Mouse (Mus musculus) hindbrain, embryonic 13.5 days (tissue): Measurements from ENCODE around the gene Dusp16. TPM values are rescaled to one million over a fixed set of nuclear protein-coding genes. Genes with fewer than 3 reads are reported as not detected.

Experiments used
- ATAC-seq: fragments of 200-750 bp; cut with Nextera tagmentation; 2 replicates; pipeline ENCODE4 v1.8.0; 2017; ENCODE audit warnings: moderate TSS enrichment; ENCODE audit not compliant: low FRiP score
- H3K27ac ChIP-seq: fragments of 300-500 bp; sonication (generic); 2 replicates; pipeline ENCODE4 v1.5.1; 2015; ENCODE audit warnings: inconsistent platforms, mild to moderate bottlenecking, moderate library complexity
- H3K27me3 ChIP-seq: fragments of 300-500 bp; sonication (generic); 2 replicates; pipeline ENCODE4 v1.6.1; 2015; ENCODE audit warnings: mild to moderate bottlenecking, inconsistent platforms
- H3K36me3 ChIP-seq: fragments of 300-500 bp; sonication (generic); 2 replicates; pipeline ENCODE4 v1.6.1; 2015; ENCODE audit warnings: mild to moderate bottlenecking, inconsistent platforms
- H3K4me1 ChIP-seq: fragments of 300-500 bp; sonication (generic); replicated peaks from 2 replicates; pipeline ENCODE4 v1.6.1; 2015; ENCODE audit warnings: inconsistent platforms
- H3K4me2 ChIP-seq: fragments of 300-500 bp; sonication (generic); 2 replicates; pipeline ENCODE4 v1.6.1; 2015; ENCODE audit warnings: inconsistent platforms, mild to moderate bottlenecking, moderate library complexity
- H3K4me3 ChIP-seq: fragments of 300-500 bp; sonication (generic); 2 replicates; pipeline ENCODE4 v1.5.1; 2015; ENCODE audit warnings: mild to moderate bottlenecking, inconsistent platforms
- H3K9ac ChIP-seq: fragments of 300-500 bp; sonication (generic); 2 replicates; pipeline ENCODE4 v1.6.1; 2015; ENCODE audit warnings: mild to moderate bottlenecking, inconsistent platforms
- H3K9me3 ChIP-seq: fragments of 300-500 bp; sonication (generic); 2 replicates; pipeline ENCODE4 v1.6.1; 2016; ENCODE audit warnings: inconsistent platforms
- WGBS: fragments of 180-500 bp; shearing (Covaris S2); methylation state at CpG from one replicate; pipeline ENCODE4 v1.1.7; 2015; 5-methylcytosine and 5-hydroxymethylcytosine counted together
- polyA plus RNA-seq: library from polyadenylated mRNA; unstranded; fragments of >200 nt; fragmentation: Nextera tagmentation; extraction: Ambion mirVana; gene quantifications from 2 replicates; pipeline ENCODE4 v1.2.1, GENCODE M21; 2015

Dusp16 gene
- polyA plus RNA-seq, 1 experiment from 2014 or later = 5.7 TPM

DNA sequence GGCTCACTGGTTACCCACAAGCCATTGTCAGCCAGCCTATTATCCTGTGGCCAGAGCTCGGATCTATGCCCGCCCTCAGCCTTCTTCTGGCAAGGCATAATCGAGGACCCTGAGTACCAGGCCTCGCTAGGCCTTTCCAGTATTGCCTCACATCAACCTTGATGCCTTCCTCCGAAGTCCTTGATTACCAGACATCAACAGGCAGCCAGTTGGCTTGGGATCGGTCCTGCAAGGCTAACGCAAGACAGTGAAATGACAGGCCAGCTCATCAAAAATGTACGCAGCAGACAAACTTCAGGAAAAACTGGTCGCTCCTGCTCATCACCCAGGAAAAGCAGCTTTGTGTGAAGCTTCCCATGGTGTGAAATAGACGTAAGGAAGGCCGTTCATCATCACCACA is 15.4 kb upstream of the Dusp16 start:
- no peaks in the 10 kb centered on the region for H3K4me1 ChIP-seq
- H3K4me2 ChIP-seq = no peak overlapping the region
- no peak overlapping the region for H3K4me3 ChIP-seq
- H3K9me3 ChIP-seq = no peaks in the 10 kb centered on the region
- H3K9ac ChIP-seq = no peak overlapping the region
- ATAC-seq = no peak
- H3K27ac ChIP-seq = no peak overlapping the region
- no peaks in the 10 kb centered on the region for H3K36me3 ChIP-seq
- no peaks in the 10 kb centered on the region for H3K27me3 ChIP-seq
- WGBS = 88% methylated on average over 11 of the region's 11 CpGs

GRCm38 (mm10) chr6:134807091-134807490 is 14.7 kb upstream of the Dusp16 start:
- Histone ChIP-seq H3K36me3 (no peaks in the 10 kb centered on the region), H3K27me3 (no peaks in the 10 kb centered on the region), H3K9me3 (no peaks in the 10 kb centered on the region), H3K27ac (no peak overlapping the region), H3K4me1 (no peaks in the 10 kb centered on the region), H3K4me3 (no peak overlapping the region), H3K4me2 (no peak overlapping the region), H3K9ac (no peak overlapping the region)
- ATAC-seq = no peak
- WGBS = 88% methylated on average over 1 of the region's 2 CpGs

- Histone ChIP-seq H3K4me1 (no peaks in the 10 kb centered on the region), H3K4me2 (no peak overlapping the region), H3K9me3 (no peaks in the 10 kb centered on the region), H3K27ac (no peak overlapping the region), H3K27me3 (no peaks in the 10 kb centered on the region), H3K9ac (no peak overlapping the region), H3K36me3 (no peaks in the 10 kb centered on the region), H3K4me3 (no peak overlapping the region)
- no peak for ATAC-seq
- WGBS = 88% methylated on average over 6 of the region's 6 CpGs
These were observed 13.7 kb upstream of the Dusp16 start for GRCm38 (mm10) chr6:134806130-134806529.

GRCm38 (mm10) chr6:134804736-134805277 is 12.4 kb upstream of the Dusp16 start:
- Histone ChIP-seq H3K9me3 (no peaks in the 10 kb centered on the region), H3K4me1 (no peaks in the 10 kb centered on the region), H3K27me3 (no peaks in the 10 kb centered on the region), H3K4me2 (no peak overlapping the region), H3K27ac (no peak overlapping the region), H3K9ac (no peak overlapping the region), H3K36me3 (no peaks in the 10 kb centered on the region), H3K4me3 (no peak overlapping the region)
- WGBS = 73% methylated on average over 5 of the region's 5 CpGs
- no peak for ATAC-seq

DNA sequence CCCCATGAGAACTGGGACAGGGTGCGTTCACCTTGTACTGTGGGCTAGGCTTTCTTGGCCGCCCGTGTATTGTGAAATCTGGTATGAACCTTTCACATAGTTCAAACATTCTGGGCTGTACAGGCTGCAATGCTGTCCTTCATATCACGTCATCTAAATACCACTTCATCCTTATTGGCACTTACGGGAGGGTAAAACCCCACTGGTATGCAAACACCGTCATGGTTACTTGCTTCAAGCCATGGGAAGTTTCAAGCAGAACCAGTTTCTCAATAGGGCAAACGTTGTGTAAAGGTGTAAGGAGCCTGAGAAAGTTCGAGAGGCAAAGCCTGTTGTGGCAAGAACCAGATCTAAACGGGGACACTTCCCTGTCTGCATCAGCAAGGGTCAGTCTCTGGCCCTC is 10.2 kb upstream of the Dusp16 start:
- Histone ChIP-seq H3K4me1 (no peaks in the 10 kb centered on the region), H3K9me3 (no peaks in the 10 kb centered on the region), H3K27ac (no peak overlapping the region), H3K9ac (no peak overlapping the region), H3K27me3 (no peaks in the 10 kb centered on the region), H3K4me3 (no peak overlapping the region), H3K36me3 (no peaks in the 10 kb centered on the region), H3K4me2 (no peak overlapping the region)
- WGBS = 85% methylated on average over 9 of the region's 9 CpGs
- no peak for ATAC-seq

GRCm38 (mm10) chr6:134801483-134801882 is 9.1 kb upstream of the Dusp16 start:
- WGBS = 72% methylated on average over 1 of the region's 1 CpGs
- no peak overlapping the region for H3K9ac ChIP-seq
- ATAC-seq = no peak
- H3K9me3 ChIP-seq = no peaks in the 10 kb centered on the region
- H3K36me3 ChIP-seq = no peaks in the 10 kb centered on the region
- H3K27me3 ChIP-seq = no peaks in the 10 kb centered on the region
- no peak overlapping the region for H3K4me2 ChIP-seq
- H3K4me3 ChIP-seq = no peak overlapping the region
- no peak overlapping the region for H3K27ac ChIP-seq
- H3K4me1 ChIP-seq = no peaks in the 10 kb centered on the region

DNA sequence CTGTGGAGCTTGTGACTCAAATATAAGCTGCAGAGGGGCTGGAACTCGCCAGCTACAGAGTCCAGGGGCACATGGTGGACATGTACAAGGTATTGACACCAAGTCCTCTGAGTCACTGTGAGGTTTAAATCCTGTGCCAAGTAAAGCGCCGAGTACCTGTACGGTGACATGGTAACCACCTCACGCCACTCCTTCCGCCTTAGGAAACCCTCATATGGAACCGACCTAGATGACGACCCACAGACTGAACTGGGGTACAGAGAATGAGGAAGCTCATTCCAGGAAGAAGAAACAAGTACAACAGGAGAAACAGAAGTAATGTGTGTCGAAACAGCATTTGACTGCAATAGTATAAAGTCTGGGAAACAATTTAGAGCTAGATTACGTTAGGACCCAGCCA is 3.9 kb upstream of the Dusp16 start:
- Histone ChIP-seq H3K27me3 (peaks cover 9% of the 10 kb centered on the region; the same call in 1 of the 2 replicates), H3K9me3 (no peaks in the 10 kb centered on the region), H3K36me3 (no peaks in the 10 kb centered on the region), H3K27ac (no peak overlapping the region), H3K4me2 (no peak overlapping the region), H3K9ac (no peak overlapping the region), H3K4me3 (no peak overlapping the region), H3K4me1 (peaks cover 14% of the 10 kb centered on the region)
- WGBS = 93% methylated on average over 10 of the region's 10 CpGs
- no peak for ATAC-seq

DNA sequence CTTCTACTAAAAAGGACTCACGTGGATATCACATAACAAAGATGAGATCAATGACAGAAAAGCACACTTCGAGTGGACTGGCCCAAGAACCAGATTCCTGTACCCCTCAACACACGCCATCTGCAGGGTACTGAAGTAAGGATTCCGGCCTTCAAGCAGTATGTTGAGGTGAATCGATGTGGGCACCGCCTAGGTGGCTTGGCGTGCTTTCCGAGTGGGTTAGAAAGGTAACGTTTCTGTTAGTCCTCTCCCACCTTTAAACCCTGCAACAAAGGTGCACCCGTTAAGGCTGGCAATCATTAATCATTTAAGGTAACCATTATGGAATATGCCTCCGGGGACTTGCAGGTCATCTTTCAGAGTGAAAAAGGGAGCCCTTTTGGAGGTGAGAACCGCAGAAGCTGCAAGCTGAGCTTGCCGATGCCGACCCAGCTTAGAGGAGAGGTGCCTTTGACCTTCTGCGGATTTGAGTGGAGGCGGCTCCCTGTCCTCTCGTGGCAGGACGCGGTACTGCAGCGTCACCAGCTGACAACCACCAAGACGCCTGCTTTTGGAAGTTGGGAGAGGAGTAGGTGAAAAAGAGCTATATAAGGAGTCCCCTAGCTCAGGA is 1.6 kb upstream of the Dusp16 start:
- H3K4me2 ChIP-seq = peak overlapping the region; percentile 41
- peak overlapping the region; percentile 17 for H3K4me3 ChIP-seq
- no peaks in the 10 kb centered on the region for H3K9me3 ChIP-seq
- no peaks in the 10 kb centered on the region for H3K36me3 ChIP-seq
- H3K27me3 ChIP-seq = peaks cover 9% of the 10 kb centered on the region; the same call in 1 of the 2 replicates
- peaks cover 17% of the 10 kb centered on the region for H3K4me1 ChIP-seq
- peak; percentile 30 for ATAC-seq
- WGBS = 14% methylated on average over 21 of the region's 21 CpGs
- H3K27ac ChIP-seq = no peak overlapping the region
- 0 out of 2 replicates have a peak overlapping the region, but pooled peaks have one; percentile 46 for H3K9ac ChIP-seq

DNA sequence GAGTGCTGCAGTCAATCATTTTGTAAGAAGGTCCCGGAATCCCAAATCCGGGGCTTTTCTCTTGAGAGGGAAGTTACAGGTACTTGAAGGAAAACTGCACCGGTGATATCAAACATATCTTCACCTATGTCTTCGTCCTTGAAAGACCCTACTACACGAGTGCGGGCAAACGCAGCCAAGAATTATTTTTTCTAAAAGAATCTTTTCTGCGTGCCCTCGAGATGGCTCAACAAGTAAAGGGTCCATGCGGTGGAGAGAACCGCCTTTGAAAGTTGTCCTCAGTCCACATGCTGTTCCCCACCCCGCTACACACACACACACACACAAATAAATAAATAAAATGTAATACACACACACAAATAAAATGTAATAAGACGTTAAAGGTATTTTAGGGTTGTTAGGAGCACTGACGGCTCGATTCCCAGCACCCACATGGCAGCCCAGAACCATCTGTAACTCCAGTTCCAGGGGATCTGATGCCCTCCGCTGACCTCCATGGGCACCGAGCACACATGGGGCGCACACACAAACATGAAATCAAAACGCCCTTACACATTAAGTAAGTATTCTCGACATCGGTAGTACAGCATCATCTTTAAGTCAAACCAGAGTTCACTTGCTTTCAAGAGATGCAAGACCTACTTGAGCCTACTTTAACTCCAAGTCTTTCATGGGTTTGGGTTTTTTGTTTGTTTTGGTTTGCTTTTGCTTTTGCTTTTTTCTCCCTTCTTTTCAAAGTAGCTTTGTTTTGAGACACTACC is 801 bp upstream of the Dusp16 start:
- 0 out of 2 replicates have a peak overlapping the region, but pooled peaks have one; percentile 30 for H3K27ac ChIP-seq
- H3K9me3 ChIP-seq = no peaks in the 10 kb centered on the region
- peaks cover 9% of the 10 kb centered on the region; the same call in 1 of the 2 replicates for H3K27me3 ChIP-seq
- no peaks in the 10 kb centered on the region for H3K36me3 ChIP-seq
- peak; percentile 37; the same call in 1 of the 2 replicates for ATAC-seq
- H3K4me3 ChIP-seq = peak overlapping the region; percentile 69
- H3K4me2 ChIP-seq = peak overlapping the region; percentile 72
- peak overlapping the region; percentile 79 for H3K9ac ChIP-seq
- peaks cover 17% of the 10 kb centered on the region for H3K4me1 ChIP-seq
- WGBS = 37% methylated on average over 21 of the region's 21 CpGs

- peaks cover 9% of the 10 kb centered on the region; the same call in 1 of the 2 replicates for H3K27me3 ChIP-seq
- peak overlapping the region; percentile 69 for H3K4me3 ChIP-seq
- under 1% methylated on average over 42 of the region's 46 CpGs for WGBS
- no peak for ATAC-seq
- no peaks in the 10 kb centered on the region for H3K9me3 ChIP-seq
- peak overlapping the region; percentile 79 for H3K9ac ChIP-seq
- H3K36me3 ChIP-seq = no peaks in the 10 kb centered on the region
- peaks cover 17% of the 10 kb centered on the region for H3K4me1 ChIP-seq
- H3K4me2 ChIP-seq = peak overlapping the region; percentile 72
- peak overlapping the region; percentile 84; the same call in 1 of the 2 replicates for H3K27ac ChIP-seq
These were observed 940 bp downstream of the Dusp16 start for GRCm38 (mm10) chr6:134791251-134792118.

DNA sequence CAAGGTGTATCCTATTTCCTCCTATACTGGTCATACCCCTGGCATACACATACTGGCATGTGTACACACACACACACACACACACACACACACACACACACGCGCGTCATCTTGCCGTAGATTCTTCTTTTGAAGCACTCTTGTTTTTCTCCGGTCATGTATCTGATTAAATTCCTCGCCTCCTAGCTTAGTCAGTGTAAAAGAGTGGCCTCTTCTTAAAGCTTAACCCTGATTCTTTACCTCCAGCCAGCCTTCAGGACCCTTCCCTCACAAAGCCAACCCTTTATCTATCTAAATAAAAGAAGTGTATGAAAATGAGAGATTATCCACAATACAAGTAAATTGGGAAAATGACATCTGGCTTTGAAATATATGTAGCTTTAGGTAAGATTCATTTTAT is 3.3 kb downstream of the Dusp16 start:
- WGBS = 68% methylated on average over 6 of the region's 6 CpGs
- no peak overlapping the region for H3K27ac ChIP-seq
- peaks cover 16% of the 10 kb centered on the region for H3K4me1 ChIP-seq
- no peak overlapping the region for H3K4me3 ChIP-seq
- no peaks in the 10 kb centered on the region for H3K9me3 ChIP-seq
- H3K4me2 ChIP-seq = no peak overlapping the region
- H3K9ac ChIP-seq = no peak overlapping the region
- peaks cover 9% of the 10 kb centered on the region; the same call in 1 of the 2 replicates for H3K27me3 ChIP-seq
- no peak for ATAC-seq
- H3K36me3 ChIP-seq = no peaks in the 10 kb centered on the region

DNA sequence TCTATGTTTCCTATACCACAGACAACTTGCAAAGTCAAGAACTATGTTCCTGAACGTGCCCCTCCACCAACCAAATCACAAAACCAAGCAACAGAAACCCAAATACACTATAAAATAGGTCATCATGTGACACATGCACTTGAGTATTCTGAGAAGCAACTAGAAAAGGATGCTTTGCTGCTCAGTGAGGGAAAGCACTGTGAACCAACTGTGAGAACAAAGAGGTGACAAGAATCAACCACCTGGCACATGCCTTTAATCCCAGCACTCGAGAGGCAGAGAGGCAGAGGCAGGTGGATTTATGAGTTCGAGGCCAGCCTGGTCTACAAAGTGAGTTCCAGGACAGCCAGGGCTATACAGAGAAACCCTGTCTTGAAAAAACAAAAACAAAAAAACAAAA is 6.0 kb downstream of the Dusp16 start:
- Histone ChIP-seq H3K27me3 (no peaks in the 10 kb centered on the region), H3K4me2 (no peak overlapping the region), H3K4me1 (peaks cover 5% of the 10 kb centered on the region; the same call in 1 of the 2 replicates), H3K36me3 (no peaks in the 10 kb centered on the region), H3K9me3 (no peaks in the 10 kb centered on the region), H3K4me3 (no peak overlapping the region), H3K9ac (no peak overlapping the region), H3K27ac (no peak overlapping the region)
- 87% methylated on average over 3 of the region's 3 CpGs for WGBS
- ATAC-seq = no peak
